Mouse (Mus musculus) mouse embryonic stem cell (cell line): ENCODE results near the gene Plpp4.

Experiments used
- in situ Hi-C, 2 experiments: fragments of 300-500 bp; cut with MboI; formaldehyde crosslinking; loops; 1 replicate in 1 of 2; 3 replicates in 1 of 2; pipeline ENCODE4 v1.14.3; 2019 to 2020; ENCODE audit warnings: low sequenced_read_pairs in 2 of 2, low pct_unique_long_range_greater_than_20kb in 1 of 2, mixed read lengths in 1 of 2; ENCODE audit not compliant: unreplicated experiment in 1 of 2

Gene Plpp4

GRCm38 (mm10) chr7:129279261-129279660, 22.4 kb downstream of the Plpp4 start:
- in situ Hi-C loops, result no loop called here

DNA sequence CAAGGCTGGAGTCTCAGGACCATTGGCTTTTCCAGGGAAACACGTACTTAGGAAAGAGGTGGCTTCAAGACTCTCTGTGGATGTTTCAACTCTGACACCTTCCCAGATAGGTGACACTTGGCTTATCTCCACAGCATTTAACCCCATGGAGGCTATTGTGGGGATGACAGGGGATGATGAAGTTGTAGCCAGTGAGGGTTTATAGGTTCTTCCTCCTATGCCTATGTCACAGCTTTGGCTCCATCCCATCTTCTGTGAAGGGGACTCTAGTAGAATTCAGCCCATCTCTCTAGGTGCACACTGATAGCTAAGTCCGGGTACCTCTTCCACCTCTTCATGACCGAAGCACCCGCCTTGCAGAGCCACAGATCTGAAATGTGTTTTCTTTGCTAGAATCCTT, 25.1 kb downstream of the Plpp4 start:
- in situ Hi-C loops, result no loop called here

GRCm38 (mm10) chr7:129285186-129285868, 28.5 kb downstream of the Plpp4 start:
- in situ Hi-C loops, result no loop called here

DNA sequence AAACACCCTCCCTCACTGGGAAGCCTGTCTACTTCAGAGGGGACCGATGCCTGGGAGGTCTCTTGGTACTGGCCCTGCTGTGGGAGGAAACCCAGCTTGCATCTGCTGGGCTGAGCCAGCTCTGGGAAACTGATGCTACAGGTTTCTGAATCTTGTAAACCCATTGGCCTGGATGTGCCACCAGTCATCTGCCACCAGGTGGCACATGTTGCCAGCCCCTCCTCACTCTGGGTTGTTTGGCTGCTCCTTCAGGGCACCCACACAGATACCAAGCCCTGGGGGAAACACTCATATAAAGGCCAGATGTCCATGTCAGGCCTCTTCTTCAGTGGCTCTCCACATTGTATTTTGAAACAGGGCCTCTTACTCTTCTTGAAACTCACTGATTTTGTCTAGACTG, 36.4 kb downstream of the Plpp4 start:
- in situ Hi-C loops, result no loop called here

DNA sequence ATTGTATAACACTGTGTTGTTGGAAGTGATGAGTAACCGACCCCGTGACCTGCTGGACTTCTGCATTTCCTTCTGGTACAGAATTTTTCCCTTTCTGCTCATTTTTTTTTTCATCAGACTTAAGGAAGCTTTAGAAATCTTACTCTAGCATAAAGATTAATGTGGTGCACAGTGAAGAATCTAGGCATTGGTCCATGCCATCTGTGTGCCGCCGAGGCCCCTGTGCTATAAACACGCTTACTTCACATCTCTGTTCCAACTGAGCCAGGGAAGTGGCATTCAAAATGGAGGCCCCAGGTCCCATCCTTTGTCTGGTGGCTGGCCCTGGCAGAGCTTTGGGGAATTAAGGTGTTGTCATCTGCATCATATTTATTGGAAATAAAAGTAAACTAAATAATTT, 44.8 kb downstream of the Plpp4 start:
- in situ Hi-C loops, result no loop called here

DNA sequence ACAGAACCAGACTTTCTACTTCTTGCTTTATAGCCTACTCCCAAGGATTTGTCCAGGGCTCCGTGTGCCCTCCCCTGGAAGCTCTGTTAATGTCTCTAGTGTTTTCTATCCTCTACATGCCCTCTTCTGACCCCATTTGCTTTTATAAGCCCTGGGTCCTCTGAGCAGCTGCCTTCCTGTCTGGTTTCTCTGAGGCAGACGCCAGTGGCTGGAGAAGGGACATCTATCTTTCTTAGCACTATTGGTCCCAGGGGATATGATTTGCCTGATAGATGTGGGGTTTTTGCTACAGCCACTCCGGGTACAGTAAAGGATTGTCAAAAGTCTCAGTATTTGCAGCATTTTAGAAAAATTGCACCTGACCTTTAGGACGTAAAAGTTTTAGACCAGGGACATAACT, 46.5 kb downstream of the Plpp4 start:
- in situ Hi-C loops, result no loop called here

GRCm38 (mm10) chr7:129307042-129307825, 50.4 kb downstream of the Plpp4 start:
- in situ Hi-C loops, result no loop called here

GRCm38 (mm10) chr7:129308661-129309060, 51.8 kb downstream of the Plpp4 start:
- in situ Hi-C loops, result no loop called here

DNA sequence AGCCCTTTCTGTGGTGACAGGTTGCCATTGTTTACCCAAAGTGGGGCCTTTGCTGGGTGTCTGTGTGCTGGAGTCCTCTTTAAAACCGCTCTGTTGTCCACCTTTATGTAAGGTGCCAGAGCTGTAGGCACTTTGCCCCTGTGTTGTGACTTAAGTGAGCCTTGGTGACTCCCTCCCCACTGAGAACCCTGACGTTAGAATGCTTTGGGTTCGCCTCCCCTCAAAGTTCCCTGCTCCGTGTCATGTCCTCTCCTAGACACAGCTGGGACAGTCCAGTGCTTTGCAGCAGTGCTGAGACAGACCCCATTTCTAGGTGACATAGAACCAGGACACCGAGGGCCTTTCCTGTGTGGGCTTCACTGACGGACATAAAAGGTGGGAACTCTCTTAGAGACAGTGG, 55.7 kb downstream of the Plpp4 start:
- in situ Hi-C loops, result no loop called here

DNA sequence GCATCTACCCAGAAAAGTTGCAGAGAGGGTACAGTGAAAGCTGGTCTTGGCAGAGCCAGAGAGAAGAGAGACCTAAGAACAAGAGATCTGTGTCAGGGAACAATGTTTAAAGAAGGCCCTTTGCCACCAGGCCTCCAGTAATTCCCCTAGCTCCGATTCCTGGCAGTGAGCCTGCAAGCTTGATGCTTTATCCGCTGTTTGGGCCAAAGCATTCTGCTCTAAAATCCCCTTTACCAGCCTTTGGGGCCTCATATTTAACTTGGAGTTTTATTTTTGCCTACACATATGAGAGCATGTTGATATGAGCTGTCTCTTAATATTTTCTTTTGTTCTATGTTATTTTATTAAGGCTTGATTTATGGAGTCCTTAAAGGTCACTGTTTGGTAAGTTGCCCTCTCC, 57.1 kb downstream of the Plpp4 start:
- in situ Hi-C loops, result no loop called here

DNA sequence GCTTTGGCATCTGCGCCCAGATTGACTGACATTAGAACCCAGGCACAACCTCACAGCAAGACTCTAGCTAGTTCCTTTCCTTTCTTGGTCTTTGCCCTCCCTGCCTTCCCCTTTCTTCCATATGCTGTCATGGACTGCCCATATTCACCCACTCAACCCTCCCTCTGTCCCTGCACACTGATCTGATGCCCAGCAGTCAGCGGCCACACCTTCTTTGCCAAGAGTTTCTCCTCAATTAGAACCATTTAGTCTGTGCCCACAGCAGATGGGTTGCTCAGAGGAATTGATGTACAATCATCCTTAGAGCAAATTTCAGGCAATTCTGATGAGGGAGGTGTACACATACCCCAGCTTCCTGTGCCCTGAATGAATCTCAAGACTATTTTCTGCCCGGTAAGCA, 83.3 kb downstream of the Plpp4 start:
- in situ Hi-C loops, result no loop called here

- in situ Hi-C loops, result loop anchor here in 1 of 2 experiments (25.0 kb wide), 1 partner anchor 93 kb away; the partner anchor contains the start of gene Plpp4
Measured at GRCm38 (mm10) chr7:129355561-129355960, 98.7 kb downstream of the Plpp4 start.

- in situ Hi-C loops, result no loop called here
Measured at GRCm38 (mm10) chr7:129375306-129375705, 118.5 kb downstream of the Plpp4 start.

DNA sequence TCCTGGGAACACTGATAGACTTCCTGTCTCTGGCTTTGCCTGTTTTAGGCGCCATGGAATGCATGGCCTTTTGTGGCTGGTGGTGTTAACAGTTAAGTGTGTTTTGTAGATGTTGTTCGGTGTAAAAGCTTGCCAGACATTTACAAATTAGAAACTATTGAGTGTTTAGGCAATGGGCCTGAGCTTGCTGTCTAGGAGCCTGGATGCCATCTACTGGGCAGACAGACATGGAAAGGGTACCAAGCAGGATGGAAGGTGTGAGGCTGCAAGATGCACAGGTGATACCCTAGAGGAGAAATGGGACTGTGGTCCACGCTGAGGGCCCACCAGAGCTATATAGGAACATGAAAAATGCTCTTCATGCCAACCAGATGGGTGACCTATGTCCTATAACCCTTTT, 128.3 kb downstream of the Plpp4 start:
- in situ Hi-C loops, result no loop called here

DNA sequence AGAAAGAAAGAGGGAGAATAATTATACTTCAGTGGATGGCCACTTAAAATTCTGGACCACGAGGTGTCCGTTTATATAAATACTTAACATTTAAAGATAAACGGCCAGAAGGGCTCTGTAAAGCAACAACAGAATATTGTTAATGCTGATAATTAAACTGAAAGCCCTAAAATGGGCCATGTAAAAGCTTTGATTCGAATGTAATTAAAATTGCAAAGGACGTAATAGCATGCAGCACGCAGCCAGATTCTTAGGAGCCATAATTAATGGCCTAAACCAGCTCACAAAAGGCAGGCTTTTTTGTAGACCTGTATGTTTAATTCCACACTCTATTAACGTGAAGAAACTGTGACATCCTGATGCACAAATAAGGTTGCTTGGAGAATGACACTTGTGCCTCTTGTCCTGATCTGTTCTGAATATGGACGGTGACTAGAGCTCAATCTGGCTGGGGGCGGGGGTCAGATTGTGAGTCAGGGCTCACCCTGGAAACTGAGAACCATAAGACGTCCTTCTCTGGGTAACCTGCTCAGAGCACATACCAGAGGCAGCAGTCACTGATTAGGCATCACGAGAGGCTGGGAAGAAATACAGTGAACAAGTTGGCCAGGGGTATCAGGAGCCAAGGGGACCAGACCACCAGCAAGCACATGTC, 136.1 kb downstream of the Plpp4 start:
- in situ Hi-C loops, result no loop called here

DNA sequence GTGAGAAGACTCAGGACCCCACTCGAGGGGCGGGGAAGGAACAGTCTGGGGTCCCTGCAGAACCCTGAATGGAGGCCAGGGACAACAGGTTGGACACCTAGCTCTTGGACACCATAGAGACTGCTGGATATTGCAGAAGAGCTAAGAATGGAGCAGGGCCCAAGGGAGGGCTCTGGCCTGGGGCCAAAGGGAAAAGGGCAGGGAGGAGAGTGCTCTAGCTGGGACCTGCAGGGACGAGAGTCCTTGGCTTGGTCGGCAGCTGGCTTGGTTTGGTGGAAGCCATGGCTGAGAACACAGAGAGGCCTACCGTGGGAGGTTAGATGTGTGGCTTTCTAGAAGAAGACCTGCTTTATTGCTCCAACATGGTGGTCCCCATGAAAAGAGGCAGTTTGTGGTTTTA, 139.7 kb downstream of the Plpp4 start:
- in situ Hi-C loops, result no loop called here

DNA sequence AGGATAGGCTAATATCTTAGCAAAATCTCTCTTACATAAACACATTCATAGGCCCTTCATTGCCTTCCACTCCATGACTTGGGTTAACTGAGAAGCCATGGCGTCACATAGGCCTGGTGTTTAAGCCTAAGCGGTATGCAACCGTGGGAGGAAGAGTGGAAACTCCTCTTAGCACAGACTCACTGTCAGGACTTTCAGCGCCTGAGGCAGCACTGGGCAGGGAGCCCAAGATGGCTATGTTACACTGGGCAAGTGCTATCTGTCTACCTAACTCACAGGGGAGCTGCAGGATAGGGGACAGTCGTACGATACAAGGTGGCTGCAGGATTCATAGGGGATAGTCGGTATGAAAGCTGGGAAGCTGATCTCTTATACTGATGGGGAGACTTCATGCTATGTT, 142.2 kb downstream of the Plpp4 start:
- in situ Hi-C loops, result no loop called here

DNA sequence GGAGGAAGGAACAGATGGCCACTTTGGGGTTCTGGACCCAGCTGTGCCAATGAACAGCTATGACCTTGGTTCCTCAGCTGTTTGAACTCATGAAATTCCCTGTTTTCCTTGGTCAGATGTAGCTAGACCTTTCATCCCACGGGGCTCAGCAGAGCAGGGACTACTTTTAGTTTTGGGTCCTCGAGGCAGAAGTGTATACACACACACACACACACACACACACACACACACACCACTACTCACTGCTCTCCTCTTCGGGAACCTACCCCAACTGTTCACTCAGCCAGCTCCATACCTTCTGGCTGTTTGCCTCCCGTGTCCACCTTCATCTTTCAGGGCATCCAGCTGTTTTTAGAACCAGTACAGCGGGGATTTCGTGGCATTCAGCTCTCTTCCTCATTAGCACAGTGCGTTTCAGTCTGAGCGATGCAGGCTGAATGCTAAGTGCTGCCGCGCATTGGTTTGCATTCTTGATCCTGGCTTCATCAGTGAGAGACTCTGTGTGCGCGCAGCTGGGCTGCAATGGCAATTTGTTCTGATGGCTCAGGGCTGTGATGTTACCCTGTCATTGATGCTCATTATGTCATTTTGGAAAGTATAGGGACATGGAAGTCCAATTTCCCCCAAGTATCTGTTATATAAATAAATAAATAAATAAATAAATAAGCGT, 146.0 kb downstream of the Plpp4 start:
- in situ Hi-C loops, result loop anchor here in 1 of 2 experiments (25.0 kb wide), 1 partner anchor 1109 kb away; the partner anchor contains the start of gene Ate1

- in situ Hi-C loops, result loop anchor here in 1 of 2 experiments (25.0 kb wide), 1 partner anchor 1106 kb away; the partner anchor contains the start of gene Ate1
Measured at GRCm38 (mm10) chr7:129406069-129406468, 149.2 kb downstream of the Plpp4 start.
